Mouse (Mus musculus): ENCODE results near the gene Ccdc117.
"Not testable (repeated sequence)": the region's sequence is repeated elsewhere in the genome, so short reads cannot be mapped to it uniquely, and the experiment has no call there.

The Ccdc117 gene

DNA sequence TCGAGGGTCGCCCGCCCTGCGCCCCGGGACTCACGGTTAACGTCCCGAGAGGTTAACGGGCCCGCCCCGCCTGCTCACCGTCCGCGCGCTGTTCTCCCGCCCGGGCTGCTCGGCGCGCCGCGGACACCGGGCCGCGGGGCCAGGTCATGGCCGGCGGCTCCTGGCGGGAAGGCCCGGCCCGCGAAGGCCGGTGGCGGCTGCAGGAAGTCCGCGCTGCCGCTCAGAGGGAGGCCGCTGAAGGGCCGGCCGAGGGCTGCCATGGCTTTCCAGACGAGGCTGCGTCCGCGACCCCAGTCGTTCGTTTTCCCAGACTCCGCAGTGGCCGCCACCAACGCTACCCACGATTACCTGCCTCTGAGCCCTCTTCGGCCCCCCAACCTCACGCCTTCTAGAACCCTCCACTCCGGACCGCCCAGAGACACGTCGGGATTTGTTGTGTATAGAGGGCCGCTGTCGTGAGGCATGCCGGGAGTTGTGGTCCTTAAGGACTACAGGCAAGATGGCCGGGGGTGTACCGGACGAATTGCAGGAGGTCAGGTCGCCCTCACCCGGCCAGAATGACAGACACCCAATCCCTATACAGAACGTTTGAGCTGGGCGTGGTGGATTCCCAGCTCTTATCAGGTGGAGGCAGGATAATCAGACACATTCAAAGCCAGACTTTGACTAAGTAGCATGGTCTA lies at the start of gene Ccdc117:
Gene Ccdc117, minus strand, starts transcription at position 389 of the 683 bp plus-strand sequence.
- DNase-seq (ENCODE audit: low spot score) = peak; percentile 97

DNA sequence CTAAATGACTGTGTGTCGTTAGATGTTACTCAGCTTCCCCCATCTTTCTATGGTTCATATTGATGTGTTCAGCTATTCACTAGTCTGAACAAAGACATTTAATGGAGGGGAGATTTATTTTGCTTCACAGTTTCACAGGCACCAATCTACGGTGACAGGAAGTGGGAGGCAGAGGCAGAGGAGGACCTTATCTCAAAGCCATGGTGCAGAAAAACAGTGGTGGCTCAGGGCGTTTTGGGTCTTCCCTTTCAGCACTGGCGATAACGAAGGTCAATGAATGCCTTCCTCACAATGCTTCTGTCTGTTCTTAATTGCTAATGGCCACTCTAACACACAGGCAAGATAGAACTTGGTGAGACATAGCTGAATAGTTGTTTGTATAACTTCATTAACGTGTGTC lies 33.1 kb upstream of the Ccdc117 start:
- DNase-seq (ENCODE audit: low spot score) = no peak

DNA sequence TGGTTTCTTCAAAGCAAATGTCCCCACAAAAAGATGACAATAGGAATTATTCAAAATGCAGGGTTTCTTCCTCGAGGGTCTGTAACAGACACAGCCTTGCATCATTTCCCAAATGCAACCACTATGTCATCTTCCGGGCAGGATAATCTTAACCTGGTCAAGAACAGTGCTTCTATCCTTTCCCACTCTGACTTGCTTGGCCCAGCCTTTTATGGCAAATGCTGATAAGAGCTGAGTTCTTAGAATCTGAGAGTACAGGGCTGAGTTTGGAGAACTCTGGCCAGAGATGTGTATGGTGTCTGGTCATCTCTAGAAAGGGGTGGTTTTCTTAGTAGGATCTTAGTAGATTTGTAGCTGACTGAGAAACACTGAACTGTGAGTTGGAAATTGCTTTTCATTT lies 31.8 kb upstream of the Ccdc117 start:
- DNase-seq (ENCODE audit: low spot score) = peak; percentile 14

DNA sequence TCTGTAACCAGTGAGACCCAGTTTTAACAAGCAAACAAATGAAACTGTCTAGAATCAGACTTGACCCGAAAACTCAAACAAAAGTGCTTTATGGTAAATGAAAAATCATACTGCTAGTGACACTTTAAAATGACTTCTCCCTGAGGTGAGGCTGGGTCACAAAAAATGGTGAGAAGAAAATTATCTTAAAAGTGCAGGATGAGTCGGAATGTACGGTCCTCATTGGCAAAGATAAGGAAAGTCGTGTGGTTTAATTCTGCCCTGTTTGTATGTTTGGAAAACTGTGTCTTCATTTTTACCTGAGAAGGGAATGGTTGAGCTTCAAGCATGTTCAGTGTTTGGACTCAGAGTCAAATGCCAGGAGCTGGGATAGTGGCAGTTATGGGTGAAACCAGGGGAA lies 29.9 kb upstream of the Ccdc117 start:
- no peak for DNase-seq (ENCODE audit: low spot score)

DNA sequence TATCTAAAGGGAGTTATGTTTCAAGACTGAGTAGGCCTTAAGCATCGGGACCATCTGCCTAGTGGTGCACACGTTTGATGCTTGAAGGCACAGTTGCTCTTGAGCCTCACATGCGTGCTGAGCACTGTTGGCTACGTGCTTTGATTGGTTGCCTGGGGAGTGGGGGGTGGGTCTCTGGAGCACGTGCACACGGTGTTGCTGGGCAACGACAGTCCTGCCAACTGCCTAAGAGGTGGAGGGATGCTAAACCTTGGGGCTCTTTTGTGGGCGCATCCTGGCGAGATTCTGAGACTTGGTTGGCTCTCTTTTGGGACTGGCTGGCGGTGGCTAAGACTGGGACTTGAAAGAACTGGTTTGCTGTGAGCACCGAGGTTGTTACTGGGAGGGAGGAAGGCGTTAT lies 27.5 kb upstream of the Ccdc117 start, which contains the start of gene Ankrd36:
Gene Ankrd36, plus strand, starts transcription at position 211 of the 400 bp plus-strand sequence.
- DNase-seq (ENCODE audit: low spot score) = no peak

DNA sequence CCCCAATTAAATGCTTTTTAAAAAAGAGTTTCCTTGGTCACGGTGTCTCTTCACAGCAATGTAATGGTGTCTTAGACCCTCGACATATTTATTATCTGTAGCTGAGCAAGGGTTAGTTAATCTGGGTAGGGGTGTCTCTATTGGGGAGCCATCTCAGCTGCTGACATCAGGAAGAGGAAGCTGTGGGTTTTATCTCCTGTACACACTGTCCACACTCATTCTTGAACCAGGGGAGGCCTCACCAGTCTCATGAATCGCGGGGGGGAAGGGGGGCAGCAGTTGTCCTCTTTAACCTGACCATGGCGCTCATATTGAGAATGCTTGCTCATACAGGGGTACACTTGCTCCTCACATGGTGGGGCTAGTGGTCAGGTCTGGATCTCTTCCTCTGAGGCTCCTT lies 26.1 kb upstream of the Ccdc117 start:
- DNase-seq (ENCODE audit: low spot score) = no peak

DNA sequence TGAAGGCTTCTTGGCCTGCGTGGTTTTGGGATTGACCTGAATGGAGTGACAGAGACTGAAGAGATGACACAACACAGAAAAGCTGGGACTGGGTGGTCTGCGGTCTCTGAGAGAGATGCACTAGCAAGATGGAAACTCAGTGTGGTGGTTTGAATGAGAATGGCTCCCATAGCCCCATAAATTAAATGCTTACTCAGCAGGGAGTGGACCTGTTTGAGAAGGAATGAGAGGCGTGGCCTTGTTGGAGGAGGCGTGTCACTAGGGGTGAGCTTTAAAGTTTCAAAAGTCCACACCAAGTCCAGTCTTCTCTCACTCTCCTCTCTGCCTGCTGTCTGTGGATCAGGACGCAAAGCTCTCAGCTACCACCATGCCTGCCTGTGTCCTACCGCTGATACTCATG lies 25.7 kb upstream of the Ccdc117 start:
- no peak for DNase-seq (ENCODE audit: low spot score)

DNA sequence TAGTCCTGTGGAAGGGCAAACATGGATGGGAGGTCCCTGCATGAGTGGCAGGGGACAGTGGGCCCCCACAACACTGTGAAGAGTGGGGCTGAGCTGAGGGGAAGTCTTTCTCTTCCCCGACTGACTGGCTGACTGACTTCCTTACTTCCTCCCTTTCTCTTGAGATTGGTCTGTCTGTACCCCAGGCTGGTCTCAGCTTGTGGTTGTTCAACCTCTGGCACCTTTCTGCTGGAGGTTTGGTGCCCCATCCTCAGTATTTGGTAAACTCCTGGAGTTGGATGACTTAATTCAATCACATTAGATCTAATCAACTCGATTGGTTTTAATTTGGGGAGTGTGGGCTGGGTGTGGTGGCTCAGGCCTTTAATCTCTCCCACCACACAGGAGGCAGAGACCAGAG lies 24.5 kb upstream of the Ccdc117 start:
- no peak for DNase-seq (ENCODE audit: low spot score)

DNA sequence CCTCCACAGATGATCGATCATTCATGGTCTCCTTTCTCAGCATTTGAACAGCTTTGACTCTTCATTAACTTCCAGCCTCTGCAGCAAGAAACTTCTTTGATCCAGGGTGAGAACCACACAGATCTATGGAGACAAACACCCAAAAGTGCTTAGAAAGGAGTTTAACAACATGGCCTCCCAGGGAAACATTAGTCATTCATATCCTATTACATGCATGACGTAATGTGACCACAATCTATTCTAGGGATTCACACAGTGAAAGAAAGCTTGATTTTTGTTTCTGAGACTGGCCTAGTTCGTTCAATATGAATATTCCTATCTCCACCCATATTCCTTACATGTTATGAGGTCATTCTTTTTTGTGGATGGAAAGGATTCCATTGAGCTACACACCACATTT lies 23.6 kb upstream of the Ccdc117 start:
- no peak for DNase-seq (ENCODE audit: low spot score)

DNA sequence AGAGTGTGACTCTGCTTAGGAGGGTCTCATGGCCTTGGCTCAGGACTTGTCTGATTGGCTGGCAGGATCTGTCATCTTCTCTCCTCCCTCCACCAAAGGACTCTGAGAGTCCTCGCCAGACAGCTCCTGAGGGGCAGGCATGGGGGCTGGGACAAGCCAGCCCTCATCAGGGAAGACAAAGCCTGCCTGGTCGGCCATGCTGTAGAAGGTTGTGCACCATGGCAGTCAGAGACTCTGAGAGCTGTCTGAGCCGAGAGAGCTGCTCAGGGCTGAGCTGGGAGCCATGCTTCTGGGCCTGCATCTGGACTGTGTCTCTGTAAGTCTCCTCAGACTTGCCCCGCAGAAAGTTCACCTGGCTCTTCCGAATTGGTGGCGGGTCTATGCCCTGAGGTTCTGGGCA lies 21.9 kb upstream of the Ccdc117 start:
- DNase-seq (ENCODE audit: low spot score) = no peak

DNA sequence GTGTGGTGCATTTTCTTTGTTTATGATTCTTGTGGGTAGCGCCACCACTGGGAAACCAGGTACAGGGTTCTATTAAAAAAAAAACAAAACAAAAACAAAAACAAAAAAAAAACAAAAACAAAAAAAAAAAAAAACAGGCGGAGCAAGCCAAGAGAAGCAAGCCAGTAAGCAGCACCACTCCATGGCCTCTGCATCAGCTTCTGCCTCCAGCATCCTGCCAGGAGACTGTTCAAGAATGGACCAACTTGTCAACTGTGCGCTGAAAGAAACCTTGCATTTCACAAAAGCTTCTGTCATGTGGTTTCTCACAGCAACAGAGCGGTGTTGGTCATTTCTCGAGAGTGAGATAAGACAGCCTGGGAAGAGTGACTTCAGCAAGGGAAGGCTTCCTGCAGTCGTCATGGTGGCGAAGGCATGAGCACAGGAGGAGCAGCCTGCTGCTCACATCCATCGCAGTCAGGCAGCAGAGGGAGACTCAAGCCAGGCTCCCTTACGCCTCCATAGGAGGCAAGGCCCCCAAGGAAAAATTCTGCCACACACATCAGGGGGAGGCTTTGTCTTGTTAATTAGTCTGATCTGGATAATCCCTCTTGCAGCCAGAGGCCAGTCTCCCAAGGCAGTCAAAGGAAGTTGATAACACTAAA lies 20.8 kb upstream of the Ccdc117 start:
- no peak for DNase-seq (ENCODE audit: low spot score)

DNA sequence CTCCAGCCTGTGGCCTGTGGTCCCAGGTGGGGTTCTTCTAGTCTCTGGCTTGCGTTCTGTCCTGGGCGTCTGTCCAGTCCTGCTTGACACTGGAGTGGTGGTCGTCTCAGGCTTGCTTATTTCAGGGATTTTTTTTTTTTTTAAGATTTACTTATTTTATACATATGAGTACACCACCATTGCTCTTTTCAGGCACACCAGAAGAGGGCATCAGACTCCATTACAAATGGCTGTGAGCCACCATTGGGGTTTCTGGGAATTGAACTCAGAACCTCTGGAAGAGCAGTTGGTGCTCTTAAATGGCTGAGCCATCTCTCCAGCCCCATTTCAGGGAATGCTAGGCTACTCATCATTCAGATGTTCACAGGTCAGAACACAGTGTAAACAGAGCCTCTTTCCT lies 18.3 kb upstream of the Ccdc117 start:
- no peak for DNase-seq (ENCODE audit: low spot score)

DNA sequence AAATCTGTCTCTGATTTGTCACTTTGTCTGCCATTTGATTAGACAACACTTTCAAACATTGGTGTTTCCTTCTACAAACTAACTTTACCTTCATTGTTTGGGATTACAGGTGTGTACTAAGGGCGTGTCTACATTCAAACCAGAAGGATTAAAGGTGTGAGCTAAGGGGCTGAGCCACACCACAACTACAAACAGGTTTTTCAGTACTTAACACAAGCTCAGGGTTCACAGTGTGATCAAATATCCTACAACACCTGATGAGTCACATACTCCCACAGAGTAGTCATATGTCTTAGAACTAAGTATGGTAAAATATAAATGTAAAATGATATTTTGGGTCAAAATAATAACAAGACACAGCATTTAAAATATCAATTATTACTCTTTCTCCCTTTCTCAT lies 9.9 kb upstream of the Ccdc117 start:
- DNase-seq (ENCODE audit: low spot score) = no peak

DNA sequence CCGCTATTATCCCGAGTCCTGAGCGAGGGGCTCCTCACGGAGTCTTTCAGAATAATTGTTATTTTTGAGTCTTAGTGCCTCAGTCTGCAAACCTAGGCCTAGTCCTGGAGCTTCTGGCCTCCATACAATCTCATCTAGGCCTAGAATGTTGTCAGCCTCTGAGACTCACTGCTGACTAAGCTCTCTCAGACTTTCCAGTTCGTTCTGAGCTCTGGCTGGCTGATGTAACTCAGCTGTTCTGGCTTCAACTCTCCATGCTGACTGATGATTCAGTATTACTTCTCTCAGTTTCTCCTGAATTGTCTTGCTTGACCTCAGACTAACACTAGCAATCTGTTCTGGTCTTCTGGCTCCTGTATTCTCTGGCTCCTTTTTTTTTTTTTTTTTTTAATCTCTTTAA lies 9.4 kb upstream of the Ccdc117 start:
- DNase-seq (ENCODE audit: low spot score) = no peak

DNA sequence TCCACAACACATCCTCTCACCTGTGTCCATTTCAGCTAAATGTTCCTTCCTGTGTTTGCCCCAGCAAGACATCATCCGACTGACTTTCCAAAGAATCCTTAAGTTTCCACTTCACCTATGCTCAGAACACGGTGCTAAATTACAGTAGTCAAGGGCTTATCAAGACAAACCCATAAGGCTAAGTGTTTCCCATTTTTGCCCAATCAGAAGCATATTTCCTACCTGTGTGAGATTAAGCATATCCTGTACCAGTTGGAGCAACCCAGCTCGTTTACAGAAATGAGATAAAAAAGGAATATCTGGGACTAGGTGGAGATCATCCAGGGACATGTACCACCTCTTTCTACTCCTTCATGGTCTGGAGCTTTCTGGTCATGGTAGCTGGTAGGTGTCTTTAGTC lies 4.7 kb upstream of the Ccdc117 start:
- no peak for DNase-seq (ENCODE audit: low spot score)

DNA sequence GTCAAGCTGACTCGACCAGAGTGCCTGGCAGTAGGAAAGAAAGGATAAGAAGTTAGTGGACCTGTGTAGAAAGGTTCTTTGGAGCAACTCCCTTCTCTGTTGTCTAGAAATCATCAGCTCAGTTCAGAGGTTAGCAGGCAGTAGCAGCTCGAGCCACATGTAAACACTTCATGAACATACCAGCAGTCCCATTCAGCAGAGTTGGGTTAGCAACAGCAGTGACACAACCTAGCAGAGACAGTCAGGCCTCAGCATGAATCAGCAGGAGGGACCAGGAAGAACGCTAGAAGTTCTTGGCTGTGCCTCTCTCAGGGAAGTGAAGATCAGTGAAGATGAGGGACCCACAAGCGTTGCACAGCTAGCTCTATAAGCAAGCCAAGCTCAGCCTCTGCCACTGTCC lies 3.5 kb upstream of the Ccdc117 start:
- DNase-seq (ENCODE audit: low spot score) = no peak

DNA sequence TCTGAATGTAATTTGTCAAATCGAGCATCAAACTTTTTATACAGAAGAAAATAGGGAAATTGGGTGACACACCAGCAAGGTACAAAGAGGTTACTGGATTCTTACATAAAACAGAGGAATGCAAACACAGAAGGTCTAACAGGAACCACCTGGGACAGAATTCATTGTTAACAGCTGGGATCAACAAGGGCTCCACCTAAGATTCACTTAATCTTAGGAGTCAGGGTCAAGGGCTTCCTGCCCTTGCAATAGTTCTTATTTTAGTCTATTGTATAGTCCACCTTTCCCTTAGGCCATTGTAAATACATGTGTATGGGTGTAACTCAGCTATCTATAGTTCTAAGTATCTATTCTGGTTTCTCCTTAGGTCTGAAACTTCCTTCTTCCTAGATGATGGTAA lies 2.7 kb upstream of the Ccdc117 start:
- DNase-seq (ENCODE audit: low spot score) = not testable (repeated sequence)

DNA sequence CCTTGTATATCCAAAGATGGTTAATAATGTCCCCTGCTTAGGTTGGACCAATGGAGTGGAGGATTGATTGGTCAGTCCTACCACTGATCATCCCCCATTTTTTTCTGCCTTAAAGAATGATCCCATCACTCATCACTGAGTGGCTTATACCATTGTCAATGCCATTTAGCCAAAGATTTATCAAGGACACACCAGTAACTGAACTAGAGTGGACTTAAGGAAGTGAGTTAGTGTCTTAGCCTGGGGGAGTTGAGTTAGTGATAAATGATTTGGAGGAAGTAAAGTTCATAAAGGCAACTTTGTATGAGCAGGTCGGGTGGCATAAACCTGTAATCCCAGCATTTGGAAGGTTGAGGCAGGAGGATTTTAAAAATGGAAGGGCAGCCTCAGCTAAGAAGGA lies 1.3 kb upstream of the Ccdc117 start:
- DNase-seq (ENCODE audit: low spot score) = no peak

DNA sequence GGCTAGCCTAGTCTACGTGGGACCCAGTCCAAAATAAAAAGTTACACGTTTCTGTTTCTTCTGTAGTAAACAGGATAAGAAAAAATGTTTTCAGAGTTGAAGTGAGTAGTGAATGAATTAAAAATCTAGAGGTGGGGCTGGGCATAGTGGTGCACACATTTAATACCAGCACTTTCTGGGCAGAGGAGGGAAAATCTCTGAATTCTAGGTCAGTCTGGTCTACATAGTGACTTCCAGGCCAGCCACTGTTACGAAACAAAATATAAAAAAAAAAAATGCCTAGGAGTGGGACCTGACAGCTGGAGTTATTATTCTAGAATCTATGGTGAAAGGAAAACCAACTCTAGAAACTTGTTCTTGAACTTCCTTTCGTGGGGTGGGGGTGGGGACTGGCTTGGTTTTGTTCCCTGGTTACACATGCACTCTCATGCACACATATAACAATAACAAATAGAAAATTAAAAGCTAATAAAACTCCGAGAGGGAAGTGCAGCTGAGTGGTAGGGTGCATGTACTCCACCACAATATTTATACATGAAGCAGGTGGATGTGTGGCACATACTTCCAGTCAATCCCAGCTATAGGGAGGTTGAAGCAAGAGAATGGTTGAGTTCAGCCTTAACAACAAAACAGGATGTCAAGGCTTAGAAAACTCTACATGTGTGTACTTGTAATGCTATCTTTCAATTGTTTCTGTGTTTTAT lies 647 bp upstream of the Ccdc117 start:
- DNase-seq (ENCODE audit: low spot score) = no peak

DNA sequence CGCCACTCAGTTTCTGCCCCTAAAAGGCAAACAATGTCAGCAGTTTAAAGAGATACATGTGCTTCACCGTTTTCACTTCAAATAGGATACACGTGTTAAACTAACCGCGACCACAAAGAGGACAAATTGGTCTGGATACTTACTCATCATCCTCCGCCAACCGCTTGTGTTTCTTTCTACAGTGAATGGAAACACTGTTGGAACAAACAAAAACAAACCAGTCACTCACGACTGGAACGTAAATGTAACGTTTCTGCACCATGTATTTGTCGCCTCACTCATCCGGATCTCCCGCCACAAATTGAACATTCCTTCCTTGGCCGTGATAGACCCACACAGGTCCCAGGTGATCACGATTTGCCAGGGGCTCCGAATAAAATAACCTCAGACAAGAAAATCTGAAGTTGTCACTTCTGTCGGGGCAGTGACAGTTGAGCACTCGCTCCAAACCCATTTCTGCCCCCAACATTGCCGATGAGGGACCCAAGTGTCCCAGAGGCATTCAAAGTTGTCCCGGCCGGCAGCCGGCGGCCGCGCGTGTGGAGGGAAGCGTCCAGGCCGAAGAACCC lies 673 bp downstream of the Ccdc117 start:
- no peak for DNase-seq (ENCODE audit: low spot score)

DNA sequence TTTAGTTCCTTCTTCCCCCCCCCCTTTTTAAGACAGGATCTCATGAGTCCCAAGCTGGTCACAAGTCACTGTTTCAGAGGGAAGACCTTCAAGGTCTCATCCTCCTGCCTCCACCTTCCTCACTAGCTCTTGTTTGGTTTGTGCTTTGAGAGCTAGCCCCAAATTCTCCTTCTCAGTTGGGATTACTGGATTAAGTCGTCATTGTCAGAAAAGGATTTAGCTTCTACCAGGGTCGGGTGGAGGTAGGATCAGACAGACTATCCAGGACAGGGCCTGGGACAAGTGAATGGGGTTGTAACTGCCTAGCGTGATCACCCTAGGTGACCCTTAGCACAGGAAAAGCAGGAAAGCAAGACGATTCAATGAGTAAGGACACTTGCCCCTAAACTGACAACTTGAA lies 1.7 kb downstream of the Ccdc117 start:
- no peak for DNase-seq (ENCODE audit: low spot score)

DNA sequence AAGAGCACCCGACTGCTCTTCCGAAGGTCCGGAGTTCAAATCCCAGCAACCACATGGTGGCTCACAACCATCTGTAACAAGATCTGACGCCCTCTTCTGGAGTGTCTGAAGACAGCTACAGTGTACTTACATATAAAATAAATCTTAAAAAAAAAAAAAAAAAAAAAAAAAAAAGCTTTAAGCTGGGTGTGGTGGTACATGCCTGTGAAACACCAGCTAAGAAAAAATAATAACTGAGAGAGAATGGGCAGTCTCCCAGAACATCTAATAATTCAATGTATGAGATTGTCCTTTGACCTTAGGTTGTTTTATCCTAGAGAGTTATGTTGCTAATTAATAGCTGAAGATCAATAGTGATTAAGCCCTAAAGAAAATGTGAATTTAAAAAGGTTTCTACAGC lies 4.5 kb downstream of the Ccdc117 start:
- DNase-seq (ENCODE audit: low spot score) = not testable (repeated sequence)

DNA sequence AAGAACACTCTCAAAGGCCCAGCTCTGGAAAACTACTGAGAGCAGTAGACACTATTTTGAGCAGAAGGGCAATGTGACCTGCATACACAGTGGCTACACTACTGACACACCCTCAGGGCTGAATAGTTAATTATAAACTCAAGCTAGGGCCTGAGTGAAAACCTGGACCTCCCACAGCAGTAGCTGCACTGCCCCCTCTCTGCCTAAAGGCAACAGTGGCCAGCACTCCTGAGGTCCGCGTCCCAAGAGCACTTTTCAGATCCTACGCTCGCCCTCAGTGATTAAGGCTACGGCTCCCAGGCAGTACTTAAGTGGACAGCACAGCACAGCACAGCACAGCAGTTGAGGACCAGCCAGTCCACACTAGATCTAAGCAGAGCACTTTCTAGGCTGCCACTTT lies 8.9 kb downstream of the Ccdc117 start:
- DNase-seq (ENCODE audit: low spot score) = peak; percentile 77
